Mouse (Mus musculus) CH12.LX (cell line): ENCODE results near the gene Med29. TPM values are rescaled to one million over a fixed set of nuclear protein-coding genes. Genes with fewer than 3 reads are reported as not detected.

Experiments used
- DNase-seq: peaks from one replicate; pipeline ENCODE4 v3.0.0-alpha.2; 2013; ENCODE audit errors: extremely low read depth
- H3K27ac ChIP-seq: 2 replicates; pipeline ENCODE4 v1.5.1; 2012; ENCODE audit warnings: low read depth, mild to moderate bottlenecking, control low read depth, moderate library complexity; ENCODE audit not compliant: insufficient read depth
- H3K27me3 ChIP-seq: replicated peaks from 2 replicates; pipeline ENCODE3; 2012; ENCODE audit warnings: inconsistent platforms
- H3K36me3 ChIP-seq, 2 experiments: replicated peaks in 1 of 2; 2 replicates each; pipeline versions ENCODE3 to v1.6.1; 2012; ENCODE audit warnings: inconsistent platforms in 1 of 2, low read length in 1 of 2, mild to moderate bottlenecking in 1 of 2, mixed read lengths in 1 of 2, moderate library complexity in 1 of 2; ENCODE audit not compliant: control insufficient read depth in 1 of 2, insufficient read depth in 1 of 2
- H3K4me1 ChIP-seq, 2 experiments: 2 replicates each; pipeline ENCODE4 v1.6.1; 2012; ENCODE audit warnings: inconsistent platforms in 1 of 2, moderate library complexity in 1 of 2; ENCODE audit not compliant: insufficient read depth in 2 of 2, control insufficient read depth in 1 of 2
- H3K4me2 ChIP-seq: 2 replicates; pipeline ENCODE4 v1.6.1; 2012; ENCODE audit warnings: low read depth, mild to moderate bottlenecking, control low read depth; ENCODE audit not compliant: poor library complexity, insufficient read depth, severe bottlenecking
- H3K4me3 ChIP-seq, 3 experiments: fragments of 150-350 bp in 1 of 3; sonication (generic) in 1 of 3; replicated peaks in 1 of 3; 2 replicates each; pipeline versions ENCODE3 to v1.5.1; 2011 to 2012; ENCODE audit warnings: low read depth in 2 of 3, low read length in 2 of 3, mild to moderate bottlenecking in 2 of 3, moderate library complexity in 2 of 3, control low read depth in 1 of 3, improper control_type of control experiment in 1 of 3, inconsistent platforms in 1 of 3, mixed read lengths in 1 of 3; ENCODE audit not compliant: poor library complexity in 1 of 3
- H3K79me2 ChIP-seq: replicated peaks from 2 replicates; pipeline ENCODE4 v1.6.1; 2012; ENCODE audit warnings: mild to moderate bottlenecking, moderate library complexity; ENCODE audit not compliant: control insufficient read depth, poor library complexity, insufficient read depth, severe bottlenecking; ENCODE audit errors: extremely low read depth
- H3K9ac ChIP-seq: 2 replicates; pipeline ENCODE4 v1.6.1; 2012; ENCODE audit warnings: low read depth, mild to moderate bottlenecking, control low read depth, moderate library complexity; ENCODE audit not compliant: insufficient read depth
- H3K9me3 ChIP-seq: replicated peaks from 2 replicates; pipeline ENCODE3; 2012; ENCODE audit warnings: low read length, inconsistent platforms, mixed read lengths
- BHLHE40 ChIP-seq: IDR thresholded peaks from 2 replicates; pipeline ENCODE4 v1.6.1; 2011; ENCODE audit warnings: mild to moderate bottlenecking, low read depth, low read length, improper control_type of control experiment
- CHD1 ChIP-seq: IDR thresholded peaks from 2 replicates; pipeline ENCODE4 v1.6.1; 2012; ENCODE audit warnings: low read depth, low read length, improper control_type of control experiment, inconsistent platforms
- CHD2 ChIP-seq: IDR thresholded peaks from 2 replicates; pipeline ENCODE4 v1.6.1; 2011; ENCODE audit warnings: low read length, improper control_type of control experiment
- CTCF ChIP-seq, 2 experiments: IDR thresholded peaks in 1 of 2; conservative IDR thresholded peaks in 1 of 2; 2 replicates each; pipeline ENCODE4 v1.5.1; 2011 to 2012; ENCODE audit warnings: low read depth in 2 of 2, low read length in 2 of 2, improper control_type of control experiment in 1 of 2, inconsistent platforms in 1 of 2, mild to moderate bottlenecking in 1 of 2, moderate library complexity in 1 of 2
- E2F4 ChIP-seq: IDR thresholded peaks from 2 replicates; pipeline ENCODE4 v1.6.1; 2011; ENCODE audit warnings: low read depth, low read length, improper control_type of control experiment; ENCODE audit not compliant: insufficient replicate concordance
- ELF1 ChIP-seq: IDR thresholded peaks from 2 replicates; pipeline ENCODE4 v1.6.1; 2014; ENCODE audit warnings: low read depth, mild to moderate bottlenecking, inconsistent platforms, low read length, improper control_type of control experiment
- EP300 ChIP-seq: IDR thresholded peaks from 2 replicates; pipeline ENCODE4 v1.6.1; 2011; ENCODE audit warnings: low read length, improper control_type of control experiment
- ETS1 ChIP-seq: conservative IDR thresholded peaks from 2 replicates; pipeline ENCODE4 v1.6.1; 2012; ENCODE audit warnings: low read depth, mild to moderate bottlenecking, inconsistent platforms, low read length, improper control_type of control experiment, moderate library complexity
- GABPA ChIP-seq: IDR thresholded peaks from 2 replicates; pipeline ENCODE4 v1.6.1; 2012; ENCODE audit warnings: low read depth, low read length, improper control_type of control experiment, inconsistent platforms; ENCODE audit not compliant: insufficient replicate concordance
- HCFC1 ChIP-seq: IDR thresholded peaks from 2 replicates; pipeline ENCODE4 v1.6.1; 2012; ENCODE audit warnings: low read depth, mild to moderate bottlenecking, inconsistent platforms, low read length, improper control_type of control experiment
- MAFK ChIP-seq: IDR thresholded peaks from 2 replicates; pipeline ENCODE4 v1.6.1; 2011; ENCODE audit warnings: low read length, improper control_type of control experiment; ENCODE audit not compliant: insufficient replicate concordance
- MAX ChIP-seq: IDR thresholded peaks from 2 replicates; pipeline ENCODE4 v1.6.1; 2011; ENCODE audit warnings: low read length, improper control_type of control experiment
- MAZ ChIP-seq: IDR thresholded peaks from 2 replicates; pipeline ENCODE4 v1.6.1; 2012; ENCODE audit warnings: low read depth, mild to moderate bottlenecking, inconsistent platforms, low read length, improper control_type of control experiment, moderate library complexity
- MEF2A ChIP-seq: IDR thresholded peaks from 2 replicates; pipeline ENCODE4 v1.6.1; 2014; ENCODE audit warnings: low read depth, mild to moderate bottlenecking, inconsistent platforms, low read length, improper control_type of control experiment, borderline replicate concordance
- MYC ChIP-seq: IDR thresholded peaks from 2 replicates; pipeline ENCODE4 v1.6.1; 2011; ENCODE audit warnings: low read depth, mild to moderate bottlenecking, improper control_type of control experiment, low read length
- NELFE ChIP-seq: IDR thresholded peaks from 2 replicates; pipeline ENCODE4 v1.6.1; 2011; ENCODE audit warnings: low read depth, low read length, improper control_type of control experiment
- NRF1 ChIP-seq: IDR thresholded peaks from 2 replicates; pipeline ENCODE4 v1.6.1; 2014; ENCODE audit warnings: low read depth, mild to moderate bottlenecking, inconsistent platforms, low read length, improper control_type of control experiment, moderate library complexity
- PAX5 ChIP-seq: IDR thresholded peaks from 2 replicates; pipeline ENCODE4 v1.6.1; 2012; ENCODE audit warnings: low read length, inconsistent platforms, mixed read lengths
- POLR2AphosphoS2 ChIP-seq: IDR thresholded peaks from 2 replicates; pipeline ENCODE4 v1.6.1; 2011; ENCODE audit warnings: low read depth, low read length, improper control_type of control experiment
- RCOR1 ChIP-seq: conservative IDR thresholded peaks from 2 replicates; pipeline ENCODE4 v1.6.1; 2012; ENCODE audit warnings: low read depth, mild to moderate bottlenecking, inconsistent platforms, low read length, improper control_type of control experiment
- TBP ChIP-seq: conservative IDR thresholded peaks from 2 replicates; pipeline ENCODE4 v1.6.1; 2011; ENCODE audit warnings: low read depth, low read length, improper control_type of control experiment
- TCF12 ChIP-seq: IDR thresholded peaks from 2 replicates; pipeline ENCODE4 v1.6.1; 2014; ENCODE audit warnings: low read depth, mild to moderate bottlenecking, inconsistent platforms, low read length, improper control_type of control experiment
- USF1 ChIP-seq: IDR thresholded peaks from 2 replicates; pipeline ENCODE4 v1.6.1; 2014; ENCODE audit warnings: low read depth, mild to moderate bottlenecking, inconsistent platforms, low read length, improper control_type of control experiment
- ZC3H11A ChIP-seq: IDR thresholded peaks from 2 replicates; pipeline ENCODE4 v1.6.1; 2012; ENCODE audit warnings: low read depth, mild to moderate bottlenecking, inconsistent platforms, low read length, improper control_type of control experiment
- ZKSCAN1 ChIP-seq: IDR thresholded peaks from 2 replicates; pipeline ENCODE4 v1.6.1; 2012; ENCODE audit warnings: low read depth, inconsistent platforms, low read length, improper control_type of control experiment, borderline replicate concordance
- ZNF384 ChIP-seq: IDR thresholded peaks from 2 replicates; pipeline ENCODE4 v1.6.1; 2012; ENCODE audit warnings: low read depth, low read length, improper control_type of control experiment, inconsistent platforms
- dilution Hi-C: fragments of 300-500 bp; cut with MboI; formaldehyde crosslinking; loops from 2 replicates; pipeline ENCODE4 v1.14.3; 2020; ENCODE audit warnings: low sequenced_read_pairs; ENCODE audit not compliant: extremely low pct_unique_long_range_greater_than_20kb, extremely low pct_ligation_motif_present
- in situ Hi-C: fragments of 300-500 bp; cut with MboI; formaldehyde crosslinking; loops from 3 replicates; pipeline ENCODE4 v1.14.3; 2019; ENCODE audit warnings: low sequenced_read_pairs, low pct_ligation_motif_present, low pct_unique_long_range_greater_than_20kb, mixed read lengths
- polyA plus RNA-seq: library from polyadenylated mRNA; unstranded; fragments of >175 nt; gene quantifications from 2 replicates; pipeline ENCODE4 v1.2.1, GENCODE M21; 2012; ENCODE audit warnings: low read depth; ENCODE audit not compliant: insufficient read length
- total RNA-seq, 2 experiments: library from RNA; depleted of rRNA; stranded (reverse); fragments of 300-350 nt in 1 of 2; fragments of >200 nt in 1 of 2; gene quantifications; 2 replicates each; pipeline ENCODE4 v1.2.3; 2012 to 2014

Med29 gene
- total and polyA plus RNA-seq, 3 experiments = 19.8 to 26.9 (median 23.5) TPM

- no peak for TF ChIP-seq ELF1
- no peak for TF ChIP-seq ETS1
- TF ChIP-seq USF1 = no peak
- no peak for TF ChIP-seq MEF2A
- no peak for TF ChIP-seq BHLHE40
- TF ChIP-seq ZNF384 = no peak
- no peak for TF ChIP-seq ZKSCAN1
- TF ChIP-seq CHD1 = no peak
- TF ChIP-seq GABPA = no peak
- no peak for TF ChIP-seq MAX
- TF ChIP-seq POLR2AphosphoS2 = no peak
- no peak for TF ChIP-seq NRF1
- no peak for TF ChIP-seq MAFK
- no peak for TF ChIP-seq ZC3H11A
- no peak for TF ChIP-seq TCF12
- no peak for TF ChIP-seq RCOR1
- TF ChIP-seq PAX5 = no peak
- TF ChIP-seq TBP = no peak
- no peak for TF ChIP-seq CHD2
Measured at GRCm38 (mm10) chr7:28368276-28368920, 24.1 kb downstream of the Med29 start.

GRCm38 (mm10) chr7:28367663-28368275, 24.7 kb downstream of the Med29 start:
- TF ChIP-seq E2F4 = no peak
- TF ChIP-seq POLR2AphosphoS2 = no peak
- TF ChIP-seq HCFC1 = no peak
- TF ChIP-seq CTCF (conservative IDR thresholded peaks at IDR 0.05 in 1 of 2, IDR thresholded peaks at IDR 0.05 in 1 of 2; ENCODE audit: low read depth in 2 of 2, low read length in 2 of 2) = no peak
- TF ChIP-seq MYC = no peak
- TF ChIP-seq MAZ = no peak
- no peak for TF ChIP-seq RCOR1
- no peak for TF ChIP-seq EP300
- TF ChIP-seq MEF2A = no peak
- TF ChIP-seq NELFE = no peak
- TF ChIP-seq CHD2 = no peak
- TF ChIP-seq ELF1 = no peak
- TF ChIP-seq GABPA = no peak
- no peak for TF ChIP-seq TBP
- TF ChIP-seq NRF1 = no peak
- no peak for TF ChIP-seq USF1
- no peak overlapping the region for H3K4me3 ChIP-seq
- no peak for DNase-seq
- no peak overlapping the region for H3K4me2 ChIP-seq
- dilution Hi-C loops = no loop called here
- H3K9me3 ChIP-seq = no peaks in the 10 kb centered on the region
- H3K27me3 ChIP-seq = no peaks in the 10 kb centered on the region
- no peak overlapping the region for H3K9ac ChIP-seq
- peaks cover 7 to 15% of the 10 kb centered on the region in 2 experiments for H3K4me1 ChIP-seq
- H3K36me3 ChIP-seq = peaks cover 0 to 46% of the 10 kb centered on the region in 2 experiments
- no peak overlapping the region for H3K27ac ChIP-seq
- H3K79me2 ChIP-seq = no peaks in the 10 kb centered on the region
- in situ Hi-C loops = no loop called here

More at GRCm38 (mm10) chr7:28368276-28368920, 24.1 kb downstream of the Med29 start:
- dilution Hi-C loops (no loop called here), in situ Hi-C loops (no loop called here)
- H3K9ac ChIP-seq = no peak overlapping the region
- H3K4me3 ChIP-seq = no peak overlapping the region
- H3K9me3 ChIP-seq = no peaks in the 10 kb centered on the region
- peaks cover 7 to 15% of the 10 kb centered on the region in 2 experiments for H3K4me1 ChIP-seq
- H3K27me3 ChIP-seq = no peaks in the 10 kb centered on the region
- H3K36me3 ChIP-seq = peaks cover 0 to 44% of the 10 kb centered on the region in 2 experiments
- H3K4me2 ChIP-seq = no peak overlapping the region
- H3K79me2 ChIP-seq = no peaks in the 10 kb centered on the region
- no peak overlapping the region for H3K27ac ChIP-seq
- DNase-seq = no peak
